Mouse (Mus musculus) NIH3T3 (cell line): Measurements from ENCODE around the gene Kdm4c.
"Not testable (repeated sequence)": the region's sequence is repeated elsewhere in the genome, so short reads cannot be mapped to it uniquely, and the experiment has no call there.

Source experiments
- DNase-seq: peaks from one replicate; pipeline ENCODE4 v3.0.0-alpha.2; 2012; ENCODE audit warnings: low read depth

Gene Kdm4c

DNA sequence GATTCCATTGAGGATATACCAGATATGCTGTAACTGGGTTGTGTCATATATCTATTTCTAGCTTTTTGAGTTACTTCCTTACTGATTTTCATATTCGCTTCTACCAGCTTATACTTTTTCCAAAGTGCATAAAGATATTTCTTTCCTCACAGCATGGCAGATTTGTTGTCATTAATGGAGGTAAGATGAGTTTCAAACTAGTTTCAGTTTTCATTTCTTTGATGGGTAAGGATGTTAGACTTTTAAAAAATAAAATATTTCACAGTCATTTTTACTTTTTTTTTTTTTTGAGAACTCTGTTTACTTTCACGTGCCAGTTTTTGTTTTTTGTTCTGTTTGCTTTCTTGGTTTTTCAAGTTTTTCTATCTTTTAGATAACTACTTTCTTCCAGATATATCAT, 70.6 kb downstream of the Kdm4c start:
- DNase-seq, result no peak

DNA sequence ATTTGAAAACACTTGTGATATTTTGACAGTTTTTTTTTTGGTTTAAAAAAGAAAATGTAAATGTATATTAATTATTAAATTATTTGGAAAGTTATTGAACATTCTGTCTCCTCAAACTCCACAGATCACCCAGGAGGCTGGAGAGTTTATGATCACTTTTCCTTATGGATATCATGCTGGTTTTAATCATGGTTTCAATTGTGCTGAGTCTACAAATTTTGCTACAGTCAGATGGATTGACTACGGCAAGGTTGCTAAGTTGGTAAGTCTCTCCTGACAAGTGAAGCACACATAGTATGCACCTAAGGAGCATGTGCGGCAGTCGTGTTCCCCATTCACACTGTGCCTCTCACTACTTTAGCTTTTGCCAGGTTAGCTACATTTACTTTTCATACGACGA, 73.1 kb downstream of the Kdm4c start:
- DNase-seq, result no peak

DNA sequence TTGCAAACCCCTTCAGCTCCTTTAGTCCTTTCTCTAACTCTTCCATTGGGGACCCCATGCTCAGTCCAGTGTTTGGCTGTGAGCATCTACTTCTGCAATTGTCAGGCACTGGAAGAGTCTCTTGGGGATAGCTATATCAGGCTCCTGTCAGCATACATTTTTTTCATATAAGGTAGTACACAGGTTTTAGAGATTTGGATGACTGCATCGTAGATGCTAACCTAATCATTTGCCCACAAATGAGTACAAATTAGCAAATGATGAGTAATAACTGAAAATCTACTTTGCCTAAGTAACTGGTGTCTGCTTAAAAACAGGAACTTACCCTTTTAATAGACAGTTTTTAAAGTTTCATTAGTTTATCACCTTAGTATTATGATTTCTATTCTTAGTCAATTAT, 77.0 kb downstream of the Kdm4c start:
- DNase-seq, result no peak

DNA sequence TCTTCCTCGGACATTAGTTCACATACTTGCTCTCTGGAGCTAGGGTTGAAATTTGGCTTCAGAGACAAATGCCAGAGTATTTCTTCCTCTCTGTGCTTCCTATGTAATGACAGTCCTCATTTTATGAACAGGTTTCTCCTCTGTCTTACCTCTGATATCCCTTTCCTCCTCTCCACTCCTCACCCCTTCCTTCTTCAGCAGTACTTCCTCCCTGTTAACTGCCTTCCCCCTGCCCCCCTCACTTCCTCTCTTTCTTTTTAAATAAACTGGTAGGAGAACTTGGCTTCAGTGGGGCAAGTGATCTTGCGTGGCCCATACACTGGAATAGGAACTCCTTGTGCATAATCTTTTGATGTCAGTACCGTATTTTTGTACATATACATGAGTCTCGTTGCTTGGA, 115.2 kb downstream of the Kdm4c start:
- DNase-seq, result no peak

DNA sequence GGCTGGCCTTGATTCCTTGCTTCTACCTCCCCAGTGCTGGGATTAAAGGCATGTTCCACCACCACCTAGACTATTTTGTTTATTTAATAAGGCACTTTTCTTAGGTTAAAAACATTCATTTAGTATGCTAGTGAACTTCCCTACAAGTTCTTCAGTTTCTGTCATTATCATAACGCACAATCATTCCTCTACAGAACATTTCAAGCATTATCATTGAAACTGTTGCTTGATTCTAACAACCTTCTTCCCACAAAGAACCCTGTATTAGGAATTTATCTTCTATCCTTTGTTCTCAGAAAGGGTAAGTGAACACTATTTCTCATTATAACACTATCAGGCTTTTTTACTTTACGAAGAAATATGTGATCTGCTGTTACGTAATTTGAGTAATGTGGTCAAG, 118.0 kb downstream of the Kdm4c start:
- DNase-seq, result no peak

DNA sequence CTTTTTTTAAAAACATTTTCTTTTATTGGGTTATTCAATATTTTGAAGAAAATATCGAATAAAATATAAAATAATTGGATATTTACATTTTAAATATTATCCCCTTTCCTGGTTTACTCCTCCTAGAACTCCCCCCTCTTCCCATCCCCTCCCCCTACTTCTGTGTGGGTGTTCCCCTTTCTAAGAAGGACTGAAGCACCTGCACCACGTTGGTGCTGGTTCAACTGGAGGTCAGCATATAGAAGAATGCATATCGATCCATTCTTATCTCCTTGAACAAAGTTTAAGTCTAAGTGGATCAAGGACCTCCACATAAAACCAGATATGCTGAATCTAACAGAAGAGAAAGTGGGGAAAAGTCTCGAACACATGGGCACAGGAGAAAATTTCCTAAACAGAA, 144.3 kb downstream of the Kdm4c start:
- DNase-seq, result no peak

DNA sequence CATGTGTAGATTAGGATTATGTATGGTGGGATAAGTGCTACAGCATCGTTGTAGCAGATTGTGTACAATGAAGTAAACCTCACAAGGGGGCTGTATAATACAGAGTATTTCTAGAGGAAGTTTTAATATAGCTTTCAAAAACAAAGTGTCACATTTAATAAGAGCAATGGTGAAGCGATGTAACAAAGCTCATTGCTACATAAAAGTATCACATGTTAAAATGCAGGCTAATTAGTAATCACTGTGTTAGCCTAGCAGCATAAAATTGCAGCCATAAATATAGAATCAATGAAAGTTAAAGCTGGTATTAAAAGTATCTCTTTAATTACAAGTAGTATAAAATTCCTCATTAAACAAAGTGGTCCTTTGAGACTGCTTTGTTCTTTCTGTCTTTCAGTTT, 150.9 kb downstream of the Kdm4c start:
- no peak for DNase-seq

DNA sequence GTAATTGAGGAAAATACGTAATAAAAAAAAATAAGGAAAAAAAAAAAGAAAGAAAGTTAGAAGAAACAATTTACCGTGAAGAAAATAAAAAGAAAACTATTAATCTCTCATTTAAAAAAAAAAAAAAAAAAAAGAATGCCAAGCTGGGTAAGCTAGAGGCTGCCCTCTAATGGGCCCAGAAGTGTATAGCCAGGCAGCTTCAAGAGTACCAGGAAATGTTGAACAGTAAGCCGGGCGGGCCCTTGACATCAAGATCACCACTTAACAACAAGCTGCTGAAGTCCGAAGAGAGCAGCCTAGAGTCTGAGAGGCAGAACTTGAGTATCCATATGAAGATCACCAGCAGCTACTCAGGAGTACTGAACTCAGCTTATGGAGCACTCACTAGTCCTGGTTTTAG, 154.3 kb downstream of the Kdm4c start:
- peak; percentile 22 for DNase-seq

DNA sequence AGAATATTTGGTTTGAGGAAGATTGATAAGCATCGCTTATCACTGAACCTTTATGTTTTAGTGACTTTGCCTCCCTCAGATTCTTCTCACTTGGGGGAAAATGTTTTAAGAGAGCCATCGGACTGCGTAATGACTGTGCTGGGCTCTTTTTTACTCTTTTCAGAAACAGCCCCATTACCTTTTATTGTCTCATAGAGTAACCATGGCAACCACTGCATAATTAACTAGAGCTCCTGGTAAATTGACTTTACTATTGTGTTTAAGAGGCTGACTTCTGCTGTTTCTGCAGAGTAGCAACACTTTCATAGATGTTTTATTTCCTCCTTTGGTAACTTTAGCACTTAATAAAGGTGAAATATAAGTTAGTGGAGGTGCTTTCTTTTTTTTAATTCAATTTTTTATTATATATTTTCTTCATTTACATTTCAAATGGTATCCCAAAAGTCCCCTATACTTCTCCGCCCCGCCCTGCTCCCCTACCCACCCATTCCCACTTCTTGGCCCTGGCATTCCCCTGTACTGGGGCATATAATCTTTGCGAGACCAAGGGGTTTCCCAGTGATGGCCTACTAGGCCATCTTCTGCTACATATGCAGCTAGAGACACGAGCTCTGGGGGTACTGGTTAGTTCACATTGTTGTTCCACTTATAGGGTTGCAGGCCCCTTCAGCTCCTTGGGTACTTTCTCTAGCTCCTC, 159.5 kb downstream of the Kdm4c start:
- DNase-seq, result not testable (repeated sequence)

DNA sequence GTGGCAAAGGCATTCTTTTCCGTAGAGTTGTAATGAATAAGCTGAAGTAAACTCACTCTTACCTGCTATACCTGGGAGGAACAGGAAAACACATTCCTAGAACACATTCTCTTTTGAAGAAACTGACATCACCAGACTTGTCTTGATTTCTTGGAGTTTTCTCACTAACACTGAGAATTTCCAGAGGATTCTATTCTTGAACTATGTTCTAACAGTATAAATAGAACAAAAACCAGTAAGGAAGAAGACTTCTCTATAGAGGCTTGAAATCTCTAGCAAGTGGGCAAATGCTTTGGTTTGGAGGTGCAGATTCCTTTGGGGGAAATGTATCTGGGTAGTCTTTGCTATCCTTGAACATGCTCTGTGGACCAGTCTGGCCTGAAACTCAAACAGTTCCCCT, 166.4 kb downstream of the Kdm4c start:
- DNase-seq, result no peak

DNA sequence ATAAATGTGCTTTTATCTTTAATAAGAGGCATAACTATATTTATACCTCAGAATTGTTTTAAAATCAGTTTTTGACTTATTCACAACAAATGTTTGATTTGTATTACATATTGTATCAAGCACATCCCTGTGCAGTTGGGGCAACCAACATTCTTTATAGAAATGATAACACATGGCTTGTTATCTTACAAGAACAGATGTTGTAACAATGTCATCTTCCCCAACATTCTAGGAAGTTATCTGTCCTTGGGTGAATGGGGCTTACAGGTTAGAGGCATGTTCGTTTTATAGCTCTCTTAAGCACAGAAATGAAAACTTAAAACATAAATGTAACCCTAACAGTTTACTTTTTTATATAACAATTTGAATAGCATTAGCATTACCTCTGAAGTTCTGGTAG, 177.5 kb downstream of the Kdm4c start:
- no peak for DNase-seq
